Mouse (Mus musculus): ENCODE data around the gene Kbtbd8. TPM values are rescaled to one million over a fixed set of nuclear protein-coding genes. Genes with fewer than 3 reads are reported as not detected.
A peak's percentile ranks its signal among the peaks of the same experiment; 100 is the strongest.

Kbtbd8 gene
- polyA plus RNA-seq, 1 experiment from 2014 or later: 6.6 TPM

DNA sequence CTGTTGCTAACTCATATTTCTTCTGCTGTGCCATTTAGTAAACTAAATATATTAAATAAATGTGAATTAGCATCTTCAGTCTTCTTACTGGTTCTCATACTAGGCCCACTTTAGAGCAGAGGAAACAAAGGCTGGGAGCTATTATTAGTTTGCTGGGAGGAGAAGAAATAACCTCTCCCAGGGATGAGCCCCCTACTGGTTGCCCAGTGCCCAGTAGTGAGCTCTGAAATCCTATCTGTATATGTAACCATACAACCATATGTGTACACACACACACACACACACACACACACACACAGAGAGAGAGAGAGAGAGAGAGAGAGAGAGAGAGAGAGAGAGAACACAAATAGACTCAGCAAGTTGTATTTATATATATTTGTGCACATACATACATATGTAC lies 8.6 kb upstream of the Kbtbd8 start:
- no peaks in the 10 kb centered on the region for H3K36me3 ChIP-seq (replicated peaks; ENCODE audit: control insufficient read depth, insufficient read depth, low read depth, low read length)
- H3K27me3 ChIP-seq (ENCODE audit: control insufficient read depth, insufficient read depth, low read length): no peaks in the 10 kb centered on the region
- H3K9ac ChIP-seq (replicated peaks; ENCODE audit: low read length): no peak overlapping the region
- no peaks in the 10 kb centered on the region for H3K4me1 ChIP-seq (ENCODE audit: control insufficient read depth, insufficient read depth, low read length)
- H3K4me2 ChIP-seq (ENCODE audit: low read depth, low read length): no peak overlapping the region
- ATAC-seq (replicated peaks; ENCODE audit: insufficient number of reproducible peaks, low FRiP score, low TSS enrichment, low read depth) (no peak), DNase-seq (ENCODE audit: low spot score) (no peak)
- H3K4me3 ChIP-seq (ENCODE audit: low read depth, low read length): no peak overlapping the region
- H3K9me3 ChIP-seq (replicated peaks; ENCODE audit: control insufficient read depth, low read length): no peaks in the 10 kb centered on the region
- no peak overlapping the region for H3K27ac ChIP-seq (replicated peaks; ENCODE audit: low read depth, low read length)

DNA sequence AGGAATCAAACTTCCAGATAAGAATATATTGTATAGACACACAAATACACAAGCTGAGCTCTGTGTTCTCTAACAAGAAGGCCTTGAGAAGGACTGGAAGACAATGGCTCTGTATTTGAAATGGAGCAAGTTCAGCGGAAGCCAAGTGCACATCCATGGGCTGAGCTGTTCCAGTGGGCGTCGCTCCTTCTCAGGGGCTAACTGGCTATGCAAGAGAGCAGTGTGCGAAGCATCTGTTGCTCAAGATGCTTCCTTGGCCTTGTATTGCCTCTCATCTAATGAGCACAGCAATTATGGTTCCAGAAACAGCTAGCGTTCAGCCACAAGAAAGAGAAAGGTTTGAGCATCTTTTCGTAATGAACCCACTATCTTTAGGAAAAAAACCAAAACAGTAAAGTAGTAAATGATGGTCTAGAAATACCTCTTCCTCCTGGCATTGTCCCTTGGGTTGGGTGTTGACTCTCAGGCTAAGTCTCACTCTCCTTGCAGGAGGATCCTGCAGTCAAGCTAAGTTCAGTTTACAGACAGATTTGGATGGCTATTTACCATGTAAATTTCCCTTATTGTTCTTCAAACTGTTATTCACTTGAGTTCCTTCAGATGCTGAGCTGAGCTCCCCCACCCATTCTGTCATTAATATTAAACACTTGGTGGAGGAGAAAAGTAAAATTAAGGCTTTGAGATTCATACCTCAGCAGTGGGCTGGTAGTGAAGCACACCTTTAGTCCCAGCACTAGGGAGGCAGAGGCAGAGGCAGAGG lies 7.2 kb upstream of the Kbtbd8 start:
- no peaks in the 10 kb centered on the region for H3K9me3 ChIP-seq (replicated peaks; ENCODE audit: control insufficient read depth, low read length)
- DNase-seq (ENCODE audit: low spot score): no peak
- 84% methylated on average over 6 of the region's 6 CpGs for WGBS
- H3K27me3 ChIP-seq (ENCODE audit: control insufficient read depth, insufficient read depth, low read length): no peaks in the 10 kb centered on the region
- ATAC-seq (replicated peaks; ENCODE audit: insufficient number of reproducible peaks, low FRiP score, low TSS enrichment, low read depth): no peak
- no peaks in the 10 kb centered on the region for H3K4me1 ChIP-seq (ENCODE audit: control insufficient read depth, insufficient read depth, low read length)
- no peaks in the 10 kb centered on the region for H3K36me3 ChIP-seq (replicated peaks; ENCODE audit: control insufficient read depth, insufficient read depth, low read depth, low read length)
- H3K4me3 ChIP-seq (ENCODE audit: low read depth, low read length): no peak overlapping the region
- no peak overlapping the region for H3K27ac ChIP-seq (replicated peaks; ENCODE audit: low read depth, low read length)
- H3K4me2 ChIP-seq (ENCODE audit: low read depth, low read length): no peak overlapping the region
- H3K9ac ChIP-seq (replicated peaks; ENCODE audit: low read length): no peak overlapping the region

- DNase-seq (ENCODE audit: low spot score) (no peak), ATAC-seq (replicated peaks; ENCODE audit: insufficient number of reproducible peaks, low FRiP score, low TSS enrichment, low read depth) (no peak)
- no peak overlapping the region for H3K4me3 ChIP-seq (ENCODE audit: low read depth, low read length)
- no peaks in the 10 kb centered on the region for H3K9me3 ChIP-seq (replicated peaks; ENCODE audit: control insufficient read depth, low read length)
- no peaks in the 10 kb centered on the region for H3K4me1 ChIP-seq (ENCODE audit: control insufficient read depth, insufficient read depth, low read length)
- no peaks in the 10 kb centered on the region for H3K27me3 ChIP-seq (ENCODE audit: control insufficient read depth, insufficient read depth, low read length)
- 56% methylated on average over 5 of the region's 5 CpGs for WGBS
- H3K4me2 ChIP-seq (ENCODE audit: low read depth, low read length): no peak overlapping the region
- H3K9ac ChIP-seq (replicated peaks; ENCODE audit: low read length): no peak overlapping the region
- H3K36me3 ChIP-seq (replicated peaks; ENCODE audit: control insufficient read depth, insufficient read depth, low read depth, low read length): no peaks in the 10 kb centered on the region
- H3K27ac ChIP-seq (replicated peaks; ENCODE audit: low read depth, low read length): no peak overlapping the region
Measured at GRCm38 (mm10) chr6:95112015-95112414, 5.0 kb upstream of the Kbtbd8 start.

- H3K9ac ChIP-seq (replicated peaks; ENCODE audit: low read length): no peak overlapping the region
- H3K4me2 ChIP-seq (ENCODE audit: low read depth, low read length): no peak overlapping the region
- DNase-seq (ENCODE audit: low spot score) (no peak), ATAC-seq (replicated peaks; ENCODE audit: insufficient number of reproducible peaks, low FRiP score, low TSS enrichment, low read depth) (no peak)
- H3K36me3 ChIP-seq (replicated peaks; ENCODE audit: control insufficient read depth, insufficient read depth, low read depth, low read length): no peaks in the 10 kb centered on the region
- H3K27me3 ChIP-seq (ENCODE audit: control insufficient read depth, insufficient read depth, low read length): no peaks in the 10 kb centered on the region
- H3K9me3 ChIP-seq (replicated peaks; ENCODE audit: control insufficient read depth, low read length): no peaks in the 10 kb centered on the region
- whole genome bisulfite sequencing: 66% methylated on average over 8 of the region's 8 CpGs
- no peak overlapping the region for H3K27ac ChIP-seq (replicated peaks; ENCODE audit: low read depth, low read length)
- no peak overlapping the region for H3K4me3 ChIP-seq (ENCODE audit: low read depth, low read length)
- no peaks in the 10 kb centered on the region for H3K4me1 ChIP-seq (ENCODE audit: control insufficient read depth, insufficient read depth, low read length)
Measured at GRCm38 (mm10) chr6:95116513-95116912, 527 bp upstream of the Kbtbd8 start.

DNA sequence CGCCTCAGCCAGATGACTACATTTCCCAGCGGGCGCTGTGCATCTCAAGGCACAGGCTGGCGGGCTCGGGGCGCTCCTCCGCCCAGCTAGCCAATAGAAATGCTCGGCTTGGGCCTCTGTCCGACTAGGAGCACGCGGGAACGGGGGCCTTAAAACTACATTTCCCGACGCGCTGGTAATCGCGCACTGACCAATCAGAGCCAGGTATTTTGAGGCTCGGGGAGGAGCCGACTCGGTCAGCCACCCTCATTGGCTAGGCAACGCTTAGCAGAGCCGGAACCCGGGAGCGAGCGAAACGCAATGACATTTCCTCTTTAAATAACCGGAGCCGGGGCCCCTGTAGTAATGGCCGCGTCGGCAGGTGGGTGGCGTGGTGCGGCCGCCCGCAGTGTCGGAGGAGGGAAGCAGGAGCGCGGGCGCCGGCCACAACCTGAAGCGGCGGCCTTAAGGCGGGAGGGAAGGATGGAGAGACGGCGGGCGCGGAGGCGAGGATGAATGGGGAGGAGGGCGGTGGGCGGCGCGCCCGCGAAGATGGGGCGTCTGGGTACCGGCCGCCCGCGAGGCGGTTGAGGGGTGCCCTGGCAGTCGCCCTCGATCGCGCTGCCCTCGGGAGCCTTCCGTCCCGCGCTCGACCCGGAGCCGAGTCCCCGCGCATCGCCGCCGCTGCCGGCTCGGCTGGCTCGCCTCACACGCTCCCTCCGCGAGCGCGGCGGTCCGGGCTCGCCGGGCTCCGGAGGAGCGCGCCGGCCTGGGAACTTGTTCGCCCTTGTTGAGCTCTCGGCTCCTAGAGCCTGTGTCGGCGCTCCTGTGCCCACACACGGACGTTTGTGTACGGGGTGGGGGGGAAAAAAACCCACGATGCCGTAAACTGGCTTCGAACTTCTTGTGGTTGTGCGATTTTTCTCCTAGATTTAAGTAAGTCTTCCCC lies 838 bp downstream of the Kbtbd8 start:
- Histone ChIP-seq H3K4me2 (ENCODE audit: low read depth, low read length) (peak overlapping the region; percentile 74), H3K4me3 (ENCODE audit: low read depth, low read length) (peak overlapping the region; percentile 88), H3K27me3 (ENCODE audit: control insufficient read depth, insufficient read depth, low read length) (no peaks in the 10 kb centered on the region), H3K27ac (replicated peaks; ENCODE audit: low read depth, low read length) (no peak overlapping the region), H3K4me1 (ENCODE audit: control insufficient read depth, insufficient read depth, low read length) (no peaks in the 10 kb centered on the region), H3K36me3 (replicated peaks; ENCODE audit: control insufficient read depth, insufficient read depth, low read depth, low read length) (no peaks in the 10 kb centered on the region; the same call in 1 of the 2 replicates), H3K9me3 (replicated peaks; ENCODE audit: control insufficient read depth, low read length) (no peaks in the 10 kb centered on the region), H3K9ac (replicated peaks; ENCODE audit: low read length) (peak overlapping the region; percentile 75)
- 0% methylated on average over 84 of the region's 103 CpGs for WGBS
- peak; percentile 99 for DNase-seq (ENCODE audit: low spot score)
- peak; percentile 100 for ATAC-seq (replicated peaks; ENCODE audit: insufficient number of reproducible peaks, low FRiP score, low TSS enrichment, low read depth)

DNA sequence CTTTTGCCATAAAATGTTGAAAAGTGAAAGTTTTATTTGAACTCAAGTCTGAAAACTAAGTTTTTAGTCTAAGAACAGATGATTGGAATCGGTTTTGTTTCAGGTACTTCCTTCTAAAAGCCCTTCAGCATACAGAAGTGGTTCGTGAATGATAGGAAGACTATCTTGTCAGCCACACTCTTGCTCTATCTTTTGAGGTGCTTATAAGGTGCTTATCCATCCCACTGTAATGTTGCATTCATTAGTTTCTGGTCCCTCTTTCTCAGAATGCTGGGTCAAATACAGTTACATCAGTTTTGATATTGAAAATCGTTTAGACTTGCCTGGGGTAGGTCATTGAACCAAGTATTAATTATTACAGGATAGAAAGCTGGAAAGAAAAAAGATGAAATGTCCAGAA lies 2.3 kb downstream of the Kbtbd8 start:
- Histone ChIP-seq H3K36me3 (replicated peaks; ENCODE audit: control insufficient read depth, insufficient read depth, low read depth, low read length) (no peaks in the 10 kb centered on the region; the same call in 1 of the 2 replicates), H3K27me3 (ENCODE audit: control insufficient read depth, insufficient read depth, low read length) (no peaks in the 10 kb centered on the region), H3K4me1 (ENCODE audit: control insufficient read depth, insufficient read depth, low read length) (no peaks in the 10 kb centered on the region), H3K4me3 (ENCODE audit: low read depth, low read length) (no peak overlapping the region), H3K27ac (replicated peaks; ENCODE audit: low read depth, low read length) (no peak overlapping the region), H3K9me3 (replicated peaks; ENCODE audit: control insufficient read depth, low read length) (no peaks in the 10 kb centered on the region), H3K9ac (replicated peaks; ENCODE audit: low read length) (no peak overlapping the region), H3K4me2 (ENCODE audit: low read depth, low read length) (no peak overlapping the region)
- ATAC-seq (replicated peaks; ENCODE audit: insufficient number of reproducible peaks, low FRiP score, low TSS enrichment, low read depth) (no peak), DNase-seq (ENCODE audit: low spot score) (no peak)
- WGBS: 85% methylated on average over 3 of the region's 3 CpGs

GRCm38 (mm10) chr6:95149931-95150534 lies 33.0 kb downstream of the Kbtbd8 start:
- no peak for DNase-seq (ENCODE audit: low spot score)
- Histone ChIP-seq H3K36me3 (replicated peaks; ENCODE audit: control insufficient read depth, insufficient read depth, low read depth, low read length) (no peaks in the 10 kb centered on the region), H3K9me3 (replicated peaks; ENCODE audit: control insufficient read depth, low read length) (no peaks in the 10 kb centered on the region), H3K4me2 (ENCODE audit: low read depth, low read length) (no peak overlapping the region), H3K4me1 (ENCODE audit: control insufficient read depth, insufficient read depth, low read length) (no peaks in the 10 kb centered on the region), H3K27ac (replicated peaks; ENCODE audit: low read depth, low read length) (no peak overlapping the region), H3K27me3 (ENCODE audit: control insufficient read depth, insufficient read depth, low read length) (no peaks in the 10 kb centered on the region; the same call in 1 of the 2 replicates), H3K4me3 (ENCODE audit: low read depth, low read length) (no peak overlapping the region), H3K9ac (replicated peaks; ENCODE audit: low read length) (no peak overlapping the region)
- 41% methylated on average over 6 of the region's 6 CpGs for WGBS
- ATAC-seq (replicated peaks; ENCODE audit: insufficient number of reproducible peaks, low FRiP score, low TSS enrichment, low read depth): no peak

All from embryonic facial prominence, embryonic 11.5 days (tissue).